Mouse (Mus musculus): ENCODE data around the gene Clps.

Gene Clps

GRCm38 (mm10) chr17:28517956-28518614 lies 42.5 kb downstream of the Clps start:
- H3K27me3 ChIP-seq (ENCODE audit: control insufficient read depth, insufficient read depth, low read length, poor library complexity, severe bottlenecking): no peaks in the 10 kb centered on the region
- no peaks in the 10 kb centered on the region for H3K36me3 ChIP-seq (ENCODE audit: control insufficient read depth, insufficient read depth, low read length, poor library complexity, severe bottlenecking)
- peak; percentile 49 for DNase-seq (ENCODE audit: low read depth, low spot score)

DNA sequence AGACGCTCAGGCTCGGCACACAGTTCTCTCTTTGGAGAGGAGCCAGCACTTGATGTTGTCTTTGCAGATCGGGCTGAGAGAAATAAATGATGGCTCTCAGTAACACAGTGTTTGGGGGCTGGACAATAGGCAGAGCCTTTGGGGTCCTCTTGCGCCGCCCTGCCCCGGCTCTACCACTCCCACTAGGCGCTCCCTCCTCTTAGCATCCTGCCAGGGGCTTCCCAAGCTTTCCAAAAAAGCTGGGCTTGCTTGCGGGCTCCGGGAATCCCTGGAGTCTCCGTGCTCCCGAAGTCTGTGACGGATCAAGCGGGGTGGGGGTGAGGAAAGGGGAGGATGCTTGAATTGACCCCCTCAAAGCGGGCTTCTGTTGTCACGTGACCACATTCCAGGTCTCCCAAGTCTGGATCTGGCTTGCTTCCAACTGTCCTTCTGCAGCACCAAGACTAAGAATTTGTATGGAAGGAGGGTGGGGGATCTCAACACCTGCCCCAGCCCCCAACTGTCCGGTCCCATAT lies 43.1 kb downstream of the Clps start, which contains the start of gene Fkbp5:
Gene Fkbp5 (minus strand): TSS at position 87 of the 515 bp plus-strand sequence.
- DNase-seq (ENCODE audit: low read depth, low spot score): no peak

DNA sequence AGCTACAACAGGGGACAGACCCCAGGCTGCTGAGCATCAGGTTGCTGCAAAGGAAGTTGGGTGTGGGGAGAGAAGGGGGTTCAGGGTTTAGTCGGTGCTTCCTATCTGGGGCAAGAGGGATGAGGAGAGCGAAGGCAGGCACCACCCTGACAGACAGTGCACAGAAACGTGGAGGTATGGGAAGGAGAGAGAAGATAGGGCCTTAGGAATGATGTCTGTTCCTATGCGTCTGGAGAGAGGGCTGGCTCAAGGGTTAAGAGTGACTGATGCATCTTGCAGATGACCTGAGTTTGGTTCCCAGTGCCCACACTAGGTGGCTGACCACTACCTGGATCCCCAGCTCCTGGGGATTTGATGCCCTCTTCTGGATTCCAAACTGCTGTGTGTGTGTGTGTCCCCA lies 43.7 kb downstream of the Clps start:
- Histone ChIP-seq H3K27me3 (ENCODE audit: control insufficient read depth, insufficient read depth, low read length, poor library complexity, severe bottlenecking) (no peaks in the 10 kb centered on the region), H3K36me3 (ENCODE audit: control insufficient read depth, insufficient read depth, low read length, poor library complexity, severe bottlenecking) (no peaks in the 10 kb centered on the region)
- DNase-seq (ENCODE audit: low read depth, low spot score): no peak

More for the DNA sequence above, 43.1 kb downstream of the Clps start, which contains the start of gene Fkbp5:
- Histone ChIP-seq H3K36me3 (ENCODE audit: control insufficient read depth, insufficient read depth, low read length, poor library complexity, severe bottlenecking) (no peaks in the 10 kb centered on the region), H3K27me3 (ENCODE audit: control insufficient read depth, insufficient read depth, low read length, poor library complexity, severe bottlenecking) (no peaks in the 10 kb centered on the region)

- H3K27me3 ChIP-seq (ENCODE audit: control insufficient read depth, insufficient read depth, low read length, poor library complexity, severe bottlenecking): no peaks in the 10 kb centered on the region
- no peak for DNase-seq (ENCODE audit: low read depth, low spot score)
- no peaks in the 10 kb centered on the region for H3K36me3 ChIP-seq (ENCODE audit: control insufficient read depth, insufficient read depth, low read length, poor library complexity, severe bottlenecking)
These were observed 44.9 kb downstream of the Clps start for GRCm38 (mm10) chr17:28515431-28516341.

DNA sequence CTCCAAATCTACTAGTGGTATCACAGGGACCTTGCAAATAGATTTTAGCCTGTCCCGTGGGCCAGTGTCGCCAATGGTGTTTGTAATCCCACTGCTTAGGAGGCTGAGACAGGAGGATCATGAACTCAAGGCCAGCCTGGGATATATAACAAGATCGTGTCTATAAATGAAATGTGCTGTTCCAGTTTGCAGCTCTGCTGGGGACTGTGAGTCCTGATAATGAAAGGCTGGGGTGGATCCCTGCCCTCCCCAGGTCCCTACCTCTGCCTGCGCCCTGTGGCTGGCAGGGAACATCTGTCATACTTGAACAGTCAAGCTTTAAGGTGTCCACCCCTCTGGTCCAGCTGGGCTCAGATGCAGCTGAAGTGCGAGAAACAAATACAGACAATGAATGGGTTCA lies 46.0 kb downstream of the Clps start:
- no peaks in the 10 kb centered on the region for H3K27me3 ChIP-seq (ENCODE audit: control insufficient read depth, insufficient read depth, low read length, poor library complexity, severe bottlenecking)
- no peak for DNase-seq (ENCODE audit: low read depth, low spot score)
- no peaks in the 10 kb centered on the region for H3K36me3 ChIP-seq (ENCODE audit: control insufficient read depth, insufficient read depth, low read length, poor library complexity, severe bottlenecking)

GRCm38 (mm10) chr17:28513844-28514243 lies 46.7 kb downstream of the Clps start:
- Histone ChIP-seq H3K27me3 (ENCODE audit: control insufficient read depth, insufficient read depth, low read length, poor library complexity, severe bottlenecking) (no peaks in the 10 kb centered on the region), H3K36me3 (ENCODE audit: control insufficient read depth, insufficient read depth, low read length, poor library complexity, severe bottlenecking) (no peaks in the 10 kb centered on the region)
- peak; percentile 56 for DNase-seq (ENCODE audit: low read depth, low spot score)

- DNase-seq (ENCODE audit: low read depth, low spot score): no peak
- Histone ChIP-seq H3K36me3 (ENCODE audit: control insufficient read depth, insufficient read depth, low read length, poor library complexity, severe bottlenecking) (no peaks in the 10 kb centered on the region), H3K27me3 (ENCODE audit: control insufficient read depth, insufficient read depth, low read length, poor library complexity, severe bottlenecking) (no peaks in the 10 kb centered on the region)
These were observed 47.2 kb downstream of the Clps start for GRCm38 (mm10) chr17:28513337-28513736.

GRCm38 (mm10) chr17:28512696-28513095 lies 47.9 kb downstream of the Clps start:
- H3K27me3 ChIP-seq (ENCODE audit: control insufficient read depth, insufficient read depth, low read length, poor library complexity, severe bottlenecking): no peaks in the 10 kb centered on the region
- DNase-seq (ENCODE audit: low read depth, low spot score): no peak
- no peaks in the 10 kb centered on the region for H3K36me3 ChIP-seq (ENCODE audit: control insufficient read depth, insufficient read depth, low read length, poor library complexity, severe bottlenecking)

DNA sequence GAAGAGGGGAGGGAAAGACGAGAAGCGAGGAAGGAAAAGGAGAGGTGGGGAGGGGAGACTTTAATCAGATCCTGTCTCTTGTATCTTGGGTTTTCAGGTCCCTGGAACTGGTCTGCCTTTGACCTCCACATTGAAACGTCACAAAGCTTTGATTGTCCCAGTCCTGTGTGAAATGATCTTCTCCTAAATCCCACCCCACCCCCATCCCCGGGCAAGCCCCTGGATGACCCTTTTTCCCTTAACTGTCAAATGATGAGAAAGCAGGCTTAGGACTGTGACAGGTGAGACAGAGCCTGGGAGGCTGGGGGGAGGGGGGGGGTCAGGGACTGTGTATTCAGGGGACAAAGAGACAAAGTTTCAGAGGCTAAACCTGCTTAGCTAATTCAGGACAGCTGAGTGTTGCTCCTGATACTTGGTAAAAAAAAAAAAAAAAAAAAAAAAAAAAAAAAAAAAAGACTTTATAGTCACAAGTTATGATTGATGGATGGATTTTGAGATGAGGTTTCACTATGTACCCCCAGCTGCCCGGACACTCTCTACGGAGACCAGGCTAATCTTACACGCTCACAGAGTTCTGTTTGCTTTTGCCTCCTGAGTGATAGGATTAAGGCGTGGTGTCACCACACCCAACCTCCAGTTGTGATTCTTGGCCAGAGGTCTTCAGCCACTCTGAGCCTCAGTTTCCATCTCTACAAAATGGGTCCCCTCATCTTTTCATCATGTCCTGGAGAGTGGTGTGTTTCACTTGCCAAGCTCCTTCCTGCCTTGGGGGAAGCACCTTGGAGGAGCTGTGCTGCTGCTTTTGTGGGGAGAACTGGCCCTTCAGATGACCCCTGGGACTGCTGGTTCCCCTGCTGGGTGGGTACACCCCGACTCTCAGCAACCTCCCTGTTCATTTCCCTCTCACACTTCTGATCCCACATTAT lies 48.7 kb downstream of the Clps start:
- no peaks in the 10 kb centered on the region for H3K27me3 ChIP-seq (ENCODE audit: control insufficient read depth, insufficient read depth, low read length, poor library complexity, severe bottlenecking)
- DNase-seq (ENCODE audit: low read depth, low spot score): no peak

GRCm38 (mm10) chr17:28510445-28511342 lies 49.9 kb downstream of the Clps start:
- Histone ChIP-seq H3K27me3 (ENCODE audit: control insufficient read depth, insufficient read depth, low read length, poor library complexity, severe bottlenecking) (no peaks in the 10 kb centered on the region), H3K36me3 (ENCODE audit: control insufficient read depth, insufficient read depth, low read length, poor library complexity, severe bottlenecking) (no peaks in the 10 kb centered on the region)
- DNase-seq (ENCODE audit: low read depth, low spot score): no peak

More for the DNA sequence above, 48.7 kb downstream of the Clps start:
- no peaks in the 10 kb centered on the region for H3K36me3 ChIP-seq (ENCODE audit: control insufficient read depth, insufficient read depth, low read length, poor library complexity, severe bottlenecking)
